Mouse (Mus musculus) heart, postnatal 0 days (tissue): ENCODE results near the gene Spag16.

ENCODE experiments used
- CTCF ChIP-seq: IDR thresholded peaks from 2 replicates; pipeline ENCODE4 v1.5.1; 2016; ENCODE audit warnings: antibody characterized with exemption, control low read depth, low read depth
- EP300 ChIP-seq: IDR thresholded peaks from 2 replicates; pipeline ENCODE4 v1.6.1; 2016; ENCODE audit warnings: antibody characterized with exemption, low read depth

GRCm38 (mm10) chr1:70529771-70530170 lies 703.0 kb downstream of the Spag16 start:
- TF ChIP-seq EP300 (no peak), CTCF (no peak)
